Mouse (Mus musculus) liver, embryonic 14.5 days (tissue): Measurements from ENCODE around the gene Plekhm1.
"Not testable (repeated sequence)": the region's sequence is repeated elsewhere in the genome, so short reads cannot be mapped to it uniquely, and the experiment has no call there.

Experiments used
- CTCF ChIP-seq: IDR thresholded peaks from 2 replicates; pipeline ENCODE4 v1.5.1; 2016; ENCODE audit warnings: antibody characterized with exemption, low read depth, control low read depth
- EP300 ChIP-seq: IDR thresholded peaks from 2 replicates; pipeline ENCODE4 v1.6.1; 2016; ENCODE audit warnings: antibody characterized with exemption, low read depth

DNA sequence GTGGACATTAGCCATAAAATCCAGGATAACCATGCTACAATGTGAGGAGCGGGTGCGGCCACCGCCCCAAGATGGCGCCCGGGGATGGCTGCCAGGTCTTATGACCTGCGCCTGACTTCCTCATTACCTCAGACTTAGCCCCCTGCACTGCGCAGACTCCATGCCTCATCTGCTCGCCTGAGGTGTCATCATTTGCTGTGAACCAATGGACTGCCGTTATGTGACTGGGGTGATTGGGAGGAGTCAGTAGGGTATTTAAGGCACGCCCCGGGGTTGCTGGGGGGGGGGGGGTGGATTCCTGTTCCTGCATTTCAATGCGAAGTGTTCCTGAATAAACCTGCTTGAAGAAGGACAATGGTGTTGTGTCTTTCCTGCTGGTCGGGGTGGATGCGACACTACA is 37.2 kb upstream of the Plekhm1 start:
- not testable (repeated sequence) for TF ChIP-seq EP300, CTCF
